Mouse (Mus musculus) liver, adult 2 months (tissue): ENCODE measurements at regions not wholly inside any gene's neighbourhood (a gene's known extent, or its start where the extent isn't known, plus 50 kb on each side); places are given as distances from the start of the nearest gene placed in this dataset.

Source experiments
- DNase-seq: peaks from one replicate; pipeline ENCODE4 v3.0.0-alpha.2; 2011; ENCODE audit warnings: low read depth, low spot score; ENCODE audit errors: extremely low read depth
- H3K27ac ChIP-seq: fragments of 200-500 bp; replicated peaks from 2 replicates; pipeline ENCODE4 v1.5.1; 2012; ENCODE audit warnings: low read depth, mild to moderate bottlenecking, control low read depth, inconsistent platforms, low read length; ENCODE audit not compliant: insufficient read depth
- H3K27me3 ChIP-seq: fragments of 200-500 bp; 2 replicates; pipeline ENCODE4 v1.6.1; 2012; ENCODE audit warnings: mild to moderate bottlenecking, moderate library complexity, low read length, inconsistent platforms; ENCODE audit not compliant: control insufficient read depth, insufficient read depth
- H3K36me3 ChIP-seq: fragments of 200-500 bp; 2 replicates; pipeline ENCODE4 v1.6.1; 2012; ENCODE audit warnings: low read length, inconsistent platforms; ENCODE audit not compliant: control insufficient read depth, insufficient read depth
- H3K4me1 ChIP-seq: fragments of 200-500 bp; 2 replicates; pipeline ENCODE4 v1.6.1; 2011; ENCODE audit warnings: low read length; ENCODE audit not compliant: control insufficient read depth, insufficient read depth
- H3K4me3 ChIP-seq: fragments of 200-500 bp; 2 replicates; pipeline ENCODE4 v1.5.1; 2011; ENCODE audit warnings: low read depth, mild to moderate bottlenecking, control low read depth, low read length, moderate library complexity; ENCODE audit not compliant: insufficient read depth
- H3K79me2 ChIP-seq: fragments of 200-500 bp; 2 replicates; pipeline ENCODE4 v1.6.1; 2012; ENCODE audit warnings: inconsistent platforms, mild to moderate bottlenecking, low read length, moderate library complexity; ENCODE audit not compliant: control insufficient read depth, insufficient read depth
- H3K9ac ChIP-seq: fragments of 200-500 bp; 2 replicates; pipeline ENCODE4 v1.6.1; 2012; ENCODE audit warnings: low read depth, mild to moderate bottlenecking, control low read depth, inconsistent platforms, low read length
- CTCF ChIP-seq: fragments of 200-500 bp; IDR thresholded peaks from 2 replicates; pipeline ENCODE4 v1.5.1; 2011; ENCODE audit warnings: low read depth, low read length, control low read depth
- POLR2A ChIP-seq: fragments of 200-500 bp; IDR thresholded peaks from 2 replicates; pipeline ENCODE4 v1.6.1; 2011; ENCODE audit warnings: low read length, control low read depth; ENCODE audit not compliant: insufficient read depth; ENCODE audit errors: extremely low read depth
- WGBS: fragments of 180-500 bp; shearing (Covaris S2); methylation state at CpG from one replicate; pipeline ENCODE4 v1.1.7; 2018; 5-methylcytosine and 5-hydroxymethylcytosine counted together

- Histone ChIP-seq H3K4me1 (no peaks in the 10 kb centered on the region), H3K4me3 (no peak overlapping the region), H3K36me3 (no peaks in the 10 kb centered on the region), H3K79me2 (no peaks in the 10 kb centered on the region), H3K27ac (peak overlapping the region; percentile 8; the same call in 1 of the 2 replicates), H3K9ac (no peak overlapping the region), H3K27me3 (no peaks in the 10 kb centered on the region)
- TF ChIP-seq POLR2A = no peak
- TF ChIP-seq CTCF = no peak
- peak; percentile 41 for DNase-seq
- WGBS = 73% methylated on average over 22 of the region's 22 CpGs
Observed at GRCm38 (mm10) chr9:61702280-61702966, 211.9 kb downstream of the Rplp1 start.

- no peak overlapping the region for H3K9ac ChIP-seq
- 87% methylated on average over 6 of the region's 6 CpGs for WGBS
- H3K79me2 ChIP-seq = no peaks in the 10 kb centered on the region
- H3K36me3 ChIP-seq = no peaks in the 10 kb centered on the region
- no peak overlapping the region for H3K4me3 ChIP-seq
- DNase-seq = no peak
- no peaks in the 10 kb centered on the region for H3K4me1 ChIP-seq
- TF ChIP-seq POLR2A = no peak
- TF ChIP-seq CTCF = no peak
- no peak overlapping the region for H3K27ac ChIP-seq
- no peaks in the 10 kb centered on the region for H3K27me3 ChIP-seq
Observed at GRCm38 (mm10) chr9:61700576-61700975, 213.8 kb downstream of the Rplp1 start.

GRCm38 (mm10) chr9:61699618-61700017, 214.7 kb downstream of the Rplp1 start:
- Histone ChIP-seq H3K27ac (no peak overlapping the region), H3K9ac (no peak overlapping the region), H3K36me3 (no peaks in the 10 kb centered on the region), H3K4me1 (no peaks in the 10 kb centered on the region), H3K4me3 (no peak overlapping the region), H3K79me2 (no peaks in the 10 kb centered on the region), H3K27me3 (no peaks in the 10 kb centered on the region)
- WGBS = 83% methylated on average over 5 of the region's 5 CpGs
- no peak for DNase-seq
- TF ChIP-seq POLR2A = no peak
- TF ChIP-seq CTCF = no peak

GRCm38 (mm10) chr9:61697959-61698358, 216.4 kb downstream of the Rplp1 start:
- H3K27ac ChIP-seq = no peak overlapping the region
- WGBS = 39% methylated on average over 11 of the region's 11 CpGs
- H3K36me3 ChIP-seq = no peaks in the 10 kb centered on the region
- H3K9ac ChIP-seq = no peak overlapping the region
- H3K4me1 ChIP-seq = no peaks in the 10 kb centered on the region
- no peak overlapping the region for H3K4me3 ChIP-seq
- H3K27me3 ChIP-seq = no peaks in the 10 kb centered on the region
- H3K79me2 ChIP-seq = no peaks in the 10 kb centered on the region
- peak; percentile 33 for DNase-seq
- TF ChIP-seq POLR2A (no peak), CTCF (peak; percentile 95)

- Histone ChIP-seq H3K9ac (no peak overlapping the region), H3K36me3 (no peaks in the 10 kb centered on the region), H3K27me3 (no peaks in the 10 kb centered on the region), H3K27ac (no peak overlapping the region), H3K79me2 (no peaks in the 10 kb centered on the region), H3K4me1 (no peaks in the 10 kb centered on the region), H3K4me3 (no peak overlapping the region)
- no peak for DNase-seq
- WGBS = 99% methylated on average over 3 of the region's 3 CpGs
- no peak for TF ChIP-seq POLR2A
- no peak for TF ChIP-seq CTCF
Observed at GRCm38 (mm10) chr9:61696831-61697230, 217.5 kb downstream of the Rplp1 start.

GRCm38 (mm10) chr9:61695821-61696220, 218.5 kb downstream of the Rplp1 start:
- Histone ChIP-seq H3K9ac (no peak overlapping the region), H3K4me1 (no peaks in the 10 kb centered on the region), H3K36me3 (no peaks in the 10 kb centered on the region), H3K79me2 (no peaks in the 10 kb centered on the region), H3K27ac (no peak overlapping the region), H3K27me3 (no peaks in the 10 kb centered on the region), H3K4me3 (no peak overlapping the region)
- 92% methylated on average over 2 of the region's 2 CpGs for WGBS
- TF ChIP-seq CTCF (no peak), POLR2A (no peak)
- no peak for DNase-seq
